Mouse (Mus musculus): Measurements from ENCODE around the gene Dhx35. TPM values are rescaled to one million over a fixed set of nuclear protein-coding genes. Genes with fewer than 3 reads are reported as not detected.

Dhx35 gene
- polyA plus RNA-seq, 1 experiment: 16.8 TPM

DNA sequence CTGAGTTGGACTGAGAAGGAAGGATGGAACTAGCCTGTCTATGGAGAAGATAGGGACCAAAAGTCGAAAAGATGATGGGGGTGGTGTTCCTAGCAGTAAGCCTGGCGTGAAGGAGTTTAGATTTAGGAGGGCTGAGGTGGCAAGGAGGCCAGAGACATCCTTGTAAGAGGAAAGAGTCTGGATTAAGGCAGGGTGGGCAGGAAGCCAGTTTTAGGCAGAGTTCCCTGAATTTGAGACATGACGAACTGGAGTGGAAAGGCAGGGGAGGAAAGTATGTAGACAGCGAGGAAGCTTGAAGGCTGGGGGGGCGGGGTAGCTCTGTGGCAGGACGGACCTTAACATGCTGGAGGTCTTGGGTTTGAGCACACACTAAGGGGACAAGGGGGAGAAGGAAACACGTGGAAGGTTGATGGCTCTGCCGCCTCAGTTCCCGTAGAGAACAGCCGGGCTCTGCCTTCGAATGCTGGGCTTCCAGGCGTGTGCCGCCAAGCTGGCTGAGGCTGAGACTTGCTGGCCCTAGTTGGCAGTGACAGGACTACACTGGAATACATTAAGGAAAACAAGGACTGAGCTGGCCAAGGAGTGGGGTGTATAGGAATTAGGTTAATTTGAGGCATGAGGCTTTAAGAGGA lies 24.4 kb upstream of the Dhx35 start:
- WGBS: 28% methylated on average over 13 of the region's 13 CpGs
- Histone ChIP-seq H3K4me1 (ENCODE audit: control insufficient read depth, insufficient read depth, low read length) (peaks cover 9% of the 10 kb centered on the region), H3K4me3 (replicated peaks; ENCODE audit: extremely low read depth, low read depth, low read length) (no peak overlapping the region)
- DNase-seq: no peak
- no peak for TF ChIP-seq CTCF (IDR thresholded peaks at IDR 0.05; ENCODE audit: insufficient read depth, low read length)
- TF ChIP-seq POLR2A (IDR thresholded peaks at IDR 0.05; ENCODE audit: borderline replicate concordance, extremely low read depth, low read depth, low read length): no peak

DNA sequence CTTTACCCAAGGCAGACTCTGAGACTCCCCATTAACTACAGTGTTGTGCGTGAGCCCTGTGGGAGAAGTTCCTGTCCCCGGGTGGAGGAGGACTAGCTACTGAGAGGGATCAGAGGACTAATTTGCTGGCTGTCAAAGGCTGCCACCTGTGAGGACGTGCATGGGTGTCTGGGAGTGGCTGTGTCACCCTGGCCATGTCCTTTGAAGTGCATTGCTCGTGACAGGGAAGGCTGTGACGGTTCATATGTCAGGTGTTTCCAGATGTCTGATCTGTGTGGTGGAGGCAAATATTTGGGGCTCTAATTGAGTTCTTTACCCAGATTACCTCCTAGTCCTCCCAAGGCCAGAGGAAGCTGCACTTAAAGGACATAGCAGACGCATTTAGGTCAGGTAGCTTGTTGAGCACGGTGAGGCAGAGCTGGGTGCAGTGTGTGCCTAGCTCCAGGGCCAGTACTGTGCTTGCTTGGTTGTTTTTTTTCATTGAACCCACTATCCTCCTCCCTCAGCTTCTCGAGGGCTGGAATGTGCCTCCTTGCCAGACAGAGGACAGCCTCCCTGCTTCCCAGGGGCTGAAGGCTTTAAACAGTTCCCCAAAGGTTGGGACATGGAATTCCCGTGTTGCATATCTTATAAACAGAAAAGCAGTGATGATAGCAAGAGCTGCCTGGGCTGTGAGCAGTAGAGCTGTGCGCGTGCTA lies 23.4 kb upstream of the Dhx35 start:
- 58% methylated on average over 11 of the region's 11 CpGs for WGBS
- Histone ChIP-seq H3K4me1 (ENCODE audit: control insufficient read depth, insufficient read depth, low read length) (peaks cover 9% of the 10 kb centered on the region), H3K4me3 (replicated peaks; ENCODE audit: extremely low read depth, low read depth, low read length) (no peak overlapping the region)
- DNase-seq: no peak
- no peak for TF ChIP-seq POLR2A (IDR thresholded peaks at IDR 0.05; ENCODE audit: borderline replicate concordance, extremely low read depth, low read depth, low read length)
- TF ChIP-seq CTCF (IDR thresholded peaks at IDR 0.05; ENCODE audit: insufficient read depth, low read length): no peak

DNA sequence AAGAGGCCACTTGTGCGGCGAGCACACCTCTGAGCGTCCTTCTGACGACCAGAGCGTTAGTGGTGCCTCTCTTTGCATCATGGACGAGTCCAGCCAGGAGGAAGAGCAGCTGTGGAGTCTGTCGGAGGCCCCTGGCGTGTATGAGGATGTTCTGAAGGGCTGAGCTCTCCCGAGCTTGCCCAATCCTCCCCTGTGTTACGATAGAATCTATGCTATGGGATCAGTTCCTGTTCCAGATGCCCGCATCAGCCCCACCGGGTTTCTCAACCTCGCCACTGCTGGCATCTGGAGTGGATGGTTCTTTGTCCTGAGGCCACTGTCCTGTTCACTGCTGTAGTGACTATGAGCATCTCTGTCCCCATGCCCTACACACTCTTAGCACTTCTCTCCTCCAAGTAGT lies 21.8 kb upstream of the Dhx35 start:
- 72% methylated on average over 13 of the region's 13 CpGs for WGBS
- peaks cover 15% of the 10 kb centered on the region for H3K4me1 ChIP-seq (ENCODE audit: control insufficient read depth, insufficient read depth, low read length)
- no peak for TF ChIP-seq CTCF (IDR thresholded peaks at IDR 0.05; ENCODE audit: insufficient read depth, low read length)
- TF ChIP-seq POLR2A (IDR thresholded peaks at IDR 0.05; ENCODE audit: borderline replicate concordance, extremely low read depth, low read depth, low read length): no peak

DNA sequence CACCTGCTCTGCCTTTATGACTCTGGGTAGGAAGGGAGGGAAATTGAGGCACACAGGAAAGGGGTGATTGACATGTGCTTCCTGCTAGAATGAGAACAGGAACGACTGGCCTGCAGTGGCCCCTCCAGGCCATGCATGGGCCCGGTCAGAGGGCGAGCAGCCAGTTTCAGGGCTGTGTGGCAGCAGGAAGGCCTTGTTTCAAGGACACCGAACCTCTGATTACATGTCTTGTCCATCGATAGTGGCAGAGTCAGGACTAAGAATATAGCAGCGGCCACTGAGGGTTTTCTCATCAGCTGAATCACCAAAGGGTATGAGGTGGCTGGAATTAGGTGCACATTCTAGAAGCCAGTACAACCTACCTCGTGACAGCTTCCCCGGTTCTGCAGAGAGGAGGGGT lies 19.7 kb upstream of the Dhx35 start:
- H3K4me1 ChIP-seq (ENCODE audit: control insufficient read depth, insufficient read depth, low read length): peaks cover 9% of the 10 kb centered on the region
- no peak for TF ChIP-seq CTCF (IDR thresholded peaks at IDR 0.05; ENCODE audit: insufficient read depth, low read length)
- TF ChIP-seq POLR2A (IDR thresholded peaks at IDR 0.05; ENCODE audit: borderline replicate concordance, extremely low read depth, low read depth, low read length): no peak
- H3K4me3 ChIP-seq (replicated peaks; ENCODE audit: extremely low read depth, low read depth, low read length): no peak overlapping the region
- no peak for DNase-seq
- 58% methylated on average over 8 of the region's 8 CpGs for WGBS

More for the DNA sequence above, 21.8 kb upstream of the Dhx35 start:
- DNase-seq: no peak
- H3K4me3 ChIP-seq (replicated peaks; ENCODE audit: extremely low read depth, low read depth, low read length): no peak overlapping the region

DNA sequence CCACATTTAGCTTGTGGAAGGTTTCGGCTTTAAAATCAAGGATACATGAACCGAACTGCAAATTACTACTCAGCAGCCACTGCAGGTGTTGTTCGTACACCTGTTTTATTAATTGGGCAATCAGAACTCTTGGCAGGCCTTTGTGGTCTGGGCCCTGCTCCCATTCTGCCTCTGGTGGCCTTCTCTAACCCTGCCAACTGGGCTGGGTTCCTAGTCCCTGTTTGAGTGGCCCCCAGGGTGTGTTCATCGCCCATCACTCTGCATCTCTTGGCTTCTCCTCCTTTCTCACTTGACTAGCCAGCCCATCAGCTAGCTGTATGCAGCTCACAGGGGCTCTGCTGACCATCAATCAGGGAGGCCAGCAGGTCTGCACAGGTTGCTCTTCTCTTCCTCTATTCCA lies 17.9 kb upstream of the Dhx35 start:
- TF ChIP-seq POLR2A (IDR thresholded peaks at IDR 0.05; ENCODE audit: borderline replicate concordance, extremely low read depth, low read depth, low read length) (no peak), CTCF (IDR thresholded peaks at IDR 0.05; ENCODE audit: insufficient read depth, low read length) (no peak)
- no peak overlapping the region for H3K4me3 ChIP-seq (replicated peaks; ENCODE audit: extremely low read depth, low read depth, low read length)
- DNase-seq: no peak
- H3K4me1 ChIP-seq (ENCODE audit: control insufficient read depth, insufficient read depth, low read length): peaks cover 9% of the 10 kb centered on the region
- WGBS: 71% methylated on average over 4 of the region's 4 CpGs

DNA sequence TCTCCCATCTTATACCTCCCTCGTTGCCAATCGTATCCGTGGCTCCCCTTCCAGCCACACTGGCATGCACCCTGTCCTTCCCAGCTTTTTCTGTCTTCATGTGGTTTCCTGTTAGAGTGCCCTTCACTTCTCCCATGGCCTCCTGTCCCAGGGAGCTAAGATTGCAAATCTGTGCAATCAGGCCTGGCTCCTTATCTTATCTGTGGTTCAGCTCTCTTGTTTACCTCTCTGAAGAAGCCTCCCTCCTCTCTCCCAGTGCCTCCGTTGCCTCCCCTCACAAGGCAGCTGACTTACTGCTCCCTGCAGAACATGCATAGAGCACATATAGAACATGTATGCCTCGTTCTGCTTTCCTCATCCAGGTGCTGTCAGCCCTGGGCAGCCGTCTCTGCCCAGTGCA lies 17.1 kb upstream of the Dhx35 start:
- 28% methylated on average over 6 of the region's 6 CpGs for WGBS
- TF ChIP-seq CTCF (IDR thresholded peaks at IDR 0.05; ENCODE audit: insufficient read depth, low read length): no peak
- no peak for TF ChIP-seq POLR2A (IDR thresholded peaks at IDR 0.05; ENCODE audit: borderline replicate concordance, extremely low read depth, low read depth, low read length)
- DNase-seq: no peak
- H3K4me3 ChIP-seq (replicated peaks; ENCODE audit: extremely low read depth, low read depth, low read length): no peak overlapping the region
- peaks cover 9% of the 10 kb centered on the region for H3K4me1 ChIP-seq (ENCODE audit: control insufficient read depth, insufficient read depth, low read length)

DNA sequence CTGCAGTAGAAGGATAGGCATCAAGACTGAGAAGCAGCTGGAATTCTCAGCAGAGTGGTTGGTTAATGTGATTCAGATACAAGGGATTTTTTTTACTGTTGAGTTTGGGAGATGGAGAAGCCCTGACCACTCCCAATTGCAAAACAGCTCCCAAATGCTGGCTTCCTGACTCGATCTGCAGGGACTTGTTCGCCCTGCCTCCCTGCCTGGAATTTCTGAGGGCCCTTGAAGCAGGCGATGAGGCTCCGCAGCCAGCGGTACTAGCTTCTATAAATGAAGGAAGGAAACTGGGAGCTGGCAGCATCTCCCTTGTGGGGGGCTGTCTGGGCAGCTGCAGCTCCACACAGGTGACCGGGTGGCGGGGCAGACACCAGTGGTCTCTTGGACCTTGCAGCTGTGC lies 16.3 kb upstream of the Dhx35 start:
- H3K4me1 ChIP-seq (ENCODE audit: control insufficient read depth, insufficient read depth, low read length): peaks cover 9% of the 10 kb centered on the region
- WGBS: 26% methylated on average over 7 of the region's 7 CpGs
- TF ChIP-seq CTCF (IDR thresholded peaks at IDR 0.05; ENCODE audit: insufficient read depth, low read length) (no peak), POLR2A (IDR thresholded peaks at IDR 0.05; ENCODE audit: borderline replicate concordance, extremely low read depth, low read depth, low read length) (no peak)
- no peak overlapping the region for H3K4me3 ChIP-seq (replicated peaks; ENCODE audit: extremely low read depth, low read depth, low read length)
- DNase-seq: peak; percentile 31

DNA sequence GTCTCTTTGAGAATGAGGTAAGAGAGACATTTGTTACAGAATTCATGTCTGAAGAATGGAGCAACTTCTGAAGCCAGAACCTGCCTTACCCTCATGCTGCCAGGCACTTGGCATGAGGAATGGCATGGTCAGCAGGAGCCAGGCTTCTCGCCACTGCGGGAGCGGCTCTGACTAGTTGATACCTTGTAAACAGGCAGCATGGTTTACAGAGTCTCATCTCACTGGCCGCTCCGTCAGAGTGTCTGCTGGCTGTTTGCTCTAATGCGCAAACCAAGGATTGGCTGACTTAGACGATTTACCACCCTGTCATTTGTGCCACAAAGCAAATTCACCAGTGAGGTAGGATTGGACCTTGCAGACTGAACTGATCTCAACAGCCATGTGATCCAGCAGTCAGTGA lies 13.5 kb upstream of the Dhx35 start:
- H3K4me3 ChIP-seq (replicated peaks; ENCODE audit: extremely low read depth, low read depth, low read length): no peak overlapping the region
- TF ChIP-seq POLR2A (IDR thresholded peaks at IDR 0.05; ENCODE audit: borderline replicate concordance, extremely low read depth, low read depth, low read length) (no peak), CTCF (IDR thresholded peaks at IDR 0.05; ENCODE audit: insufficient read depth, low read length) (no peak)
- no peak for DNase-seq
- H3K4me1 ChIP-seq (ENCODE audit: control insufficient read depth, insufficient read depth, low read length): peaks cover 9% of the 10 kb centered on the region
- 90% methylated on average over 7 of the region's 7 CpGs for WGBS

DNA sequence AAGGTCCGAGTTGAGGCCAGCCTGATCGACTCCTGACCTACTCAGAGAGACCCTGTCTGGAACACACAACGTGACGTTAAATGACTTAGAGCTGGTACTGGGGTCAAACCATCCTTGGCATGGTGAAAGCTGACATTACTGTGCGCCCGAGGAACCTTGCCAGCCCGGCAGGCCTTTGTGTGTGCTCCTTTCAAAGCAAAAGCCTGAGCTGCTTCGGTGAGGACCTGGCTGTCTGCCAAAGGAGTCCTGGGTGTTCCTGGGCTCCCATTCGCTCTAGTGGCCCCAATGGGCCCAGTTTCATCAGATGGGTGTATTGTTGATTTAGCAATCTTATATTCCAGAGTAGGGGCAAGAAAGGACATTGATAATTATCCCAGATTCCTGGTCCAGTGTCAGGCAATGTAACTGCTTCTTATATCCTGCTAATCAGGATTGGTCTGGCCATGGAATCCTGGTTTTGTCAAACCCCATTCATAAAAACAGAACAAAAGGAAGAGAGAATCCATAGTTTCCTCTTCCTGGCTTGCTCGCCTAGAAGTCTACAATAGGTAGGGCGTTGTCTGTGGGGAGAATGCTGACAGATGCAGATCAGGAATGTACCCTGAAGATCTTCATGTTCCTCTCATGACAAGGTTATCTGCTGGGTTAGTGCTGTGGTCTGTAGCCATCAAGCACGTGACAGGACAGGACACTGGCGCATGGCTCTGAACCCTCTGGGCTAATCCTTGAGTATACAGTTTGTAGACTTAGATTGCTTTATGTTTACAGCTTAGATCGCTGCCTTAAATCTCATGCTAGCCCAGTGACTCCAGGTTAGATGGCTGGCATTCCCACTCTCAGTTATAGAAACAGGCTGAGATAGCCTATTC lies 7.4 kb upstream of the Dhx35 start:
- no peak for DNase-seq
- H3K4me3 ChIP-seq (replicated peaks; ENCODE audit: extremely low read depth, low read depth, low read length): no peak overlapping the region
- TF ChIP-seq POLR2A (IDR thresholded peaks at IDR 0.05; ENCODE audit: borderline replicate concordance, extremely low read depth, low read depth, low read length) (no peak), CTCF (IDR thresholded peaks at IDR 0.05; ENCODE audit: insufficient read depth, low read length) (no peak)
- no peaks in the 10 kb centered on the region for H3K4me1 ChIP-seq (ENCODE audit: control insufficient read depth, insufficient read depth, low read length)
- 64% methylated on average over 14 of the region's 14 CpGs for WGBS

All from lung, adult 2 months (tissue).